Mouse (Mus musculus): ENCODE data around the gene Grb2. TPM values are rescaled to one million over a fixed set of nuclear protein-coding genes. Genes with fewer than 3 reads are reported as not detected.

Gene Grb2
- polyA plus RNA-seq, 1 experiment: 42.6 TPM

GRCm38 (mm10) chr11:115634109-115634508, 74.3 kb downstream of the Grb2 start:
- DNase-seq: no peak
- no peak for TF ChIP-seq POLR2A (IDR thresholded peaks at IDR 0.05; ENCODE audit: low read depth, low read length)
- WGBS: 80% methylated on average over 4 of the region's 4 CpGs
- no peak overlapping the region for H3K4me3 ChIP-seq (ENCODE audit: insufficient read depth, low read depth, low read length)
- H3K4me1 ChIP-seq (ENCODE audit: control insufficient read depth, insufficient read depth, low read length): no peaks in the 10 kb centered on the region; the same call in 1 of the 2 replicates
- H3K27ac ChIP-seq (ENCODE audit: insufficient read depth, low read depth, low read length): no peak overlapping the region
- H3K36me3 ChIP-seq (ENCODE audit: control insufficient read depth, insufficient read depth, low read length): no peaks in the 10 kb centered on the region
- H3K27me3 ChIP-seq (replicated peaks; ENCODE audit: control insufficient read depth, insufficient read depth, low read length): no peaks in the 10 kb centered on the region

DNA sequence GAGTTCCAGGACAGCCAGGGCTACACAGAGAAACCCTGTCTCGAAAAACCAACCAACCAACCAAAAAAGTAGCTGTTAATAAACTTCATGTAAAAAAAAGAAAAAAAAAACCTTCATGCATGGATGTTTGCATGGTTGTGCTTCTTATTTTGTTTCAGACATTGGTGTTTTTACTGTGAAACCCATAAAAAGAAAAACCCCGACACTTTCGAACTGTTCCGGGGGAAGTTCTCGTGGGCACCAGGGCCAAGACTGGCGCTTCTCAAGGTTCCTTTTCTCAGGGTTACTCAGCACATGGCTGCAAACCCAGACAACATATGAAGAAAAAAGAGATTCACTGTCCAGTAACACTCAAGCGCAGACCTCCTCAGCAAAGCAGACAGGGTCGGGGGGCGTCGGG, 75.5 kb downstream of the Grb2 start:
- no peaks in the 10 kb centered on the region; the same call in 1 of the 2 replicates for H3K4me1 ChIP-seq (ENCODE audit: control insufficient read depth, insufficient read depth, low read length)
- 85% methylated on average over 10 of the region's 10 CpGs for WGBS
- H3K27me3 ChIP-seq (replicated peaks; ENCODE audit: control insufficient read depth, insufficient read depth, low read length): no peaks in the 10 kb centered on the region
- no peak overlapping the region for H3K4me3 ChIP-seq (ENCODE audit: insufficient read depth, low read depth, low read length)
- TF ChIP-seq POLR2A (IDR thresholded peaks at IDR 0.05; ENCODE audit: low read depth, low read length) (no peak), CTCF (conservative IDR thresholded peaks at IDR 0.05; ENCODE audit: insufficient read depth, insufficient read length, low read depth, low read length) (no peak)
- H3K27ac ChIP-seq (ENCODE audit: insufficient read depth, low read depth, low read length): no peak overlapping the region
- no peaks in the 10 kb centered on the region for H3K36me3 ChIP-seq (ENCODE audit: control insufficient read depth, insufficient read depth, low read length)
- no peak for DNase-seq

DNA sequence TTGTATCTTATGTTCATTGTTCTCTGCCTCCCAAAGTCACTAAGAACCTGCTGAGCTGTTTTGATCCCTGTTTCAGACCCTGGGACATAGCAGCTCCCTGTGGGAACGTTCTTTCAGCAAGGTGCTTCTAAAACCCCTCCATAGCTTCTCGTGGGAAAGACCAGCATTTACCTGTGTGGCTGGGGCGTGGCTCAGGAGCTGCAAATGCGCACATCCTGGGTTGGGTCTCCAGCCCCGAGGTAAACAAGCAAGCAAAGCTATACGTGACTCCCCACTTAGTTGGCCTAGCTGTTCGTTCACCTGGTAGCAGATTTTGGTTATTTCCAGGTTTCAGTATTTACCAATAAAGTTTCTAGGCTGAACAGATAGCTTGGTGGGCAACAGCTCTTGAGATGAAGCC, 76.2 kb downstream of the Grb2 start:
- Histone ChIP-seq H3K27me3 (replicated peaks; ENCODE audit: control insufficient read depth, insufficient read depth, low read length) (no peaks in the 10 kb centered on the region), H3K4me3 (ENCODE audit: insufficient read depth, low read depth, low read length) (no peak overlapping the region), H3K27ac (ENCODE audit: insufficient read depth, low read depth, low read length) (no peak overlapping the region), H3K36me3 (ENCODE audit: control insufficient read depth, insufficient read depth, low read length) (no peaks in the 10 kb centered on the region), H3K4me1 (ENCODE audit: control insufficient read depth, insufficient read depth, low read length) (no peaks in the 10 kb centered on the region; the same call in 1 of the 2 replicates)
- DNase-seq: no peak
- 82% methylated on average over 7 of the region's 7 CpGs for WGBS
- TF ChIP-seq POLR2A (IDR thresholded peaks at IDR 0.05; ENCODE audit: low read depth, low read length) (no peak), CTCF (conservative IDR thresholded peaks at IDR 0.05; ENCODE audit: insufficient read depth, insufficient read length, low read depth, low read length) (no peak)

DNA sequence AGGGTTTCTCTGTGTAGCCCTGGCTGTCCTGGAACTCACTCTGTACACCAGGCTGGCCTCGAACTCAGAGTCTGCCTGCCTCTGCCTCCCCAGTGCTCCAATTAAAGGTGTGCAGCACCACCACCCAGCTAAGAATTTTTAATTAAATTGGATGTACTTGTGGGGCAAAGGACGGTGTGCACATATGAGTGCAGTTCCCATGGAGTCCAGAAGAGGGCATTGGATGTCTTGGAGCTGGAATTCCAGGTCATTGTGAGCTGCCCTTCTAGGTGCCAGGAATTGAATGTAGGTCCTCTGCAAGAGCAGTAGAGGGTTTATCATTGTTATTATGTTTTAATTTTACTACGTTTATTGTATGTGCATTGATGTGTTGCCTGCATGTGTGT, 76.9 kb downstream of the Grb2 start:
- DNase-seq: peak; percentile 75

GRCm38 (mm10) chr11:115630532-115631504, 77.6 kb downstream of the Grb2 start:
- DNase-seq: peak; percentile 47
- H3K27me3 ChIP-seq (replicated peaks; ENCODE audit: control insufficient read depth, insufficient read depth, low read length): no peaks in the 10 kb centered on the region
- no peak for TF ChIP-seq POLR2A (IDR thresholded peaks at IDR 0.05; ENCODE audit: low read depth, low read length)
- TF ChIP-seq CTCF (conservative IDR thresholded peaks at IDR 0.05; ENCODE audit: insufficient read depth, insufficient read length, low read depth, low read length): no peak
- no peaks in the 10 kb centered on the region for H3K36me3 ChIP-seq (ENCODE audit: control insufficient read depth, insufficient read depth, low read length)
- peaks cover 4% of the 10 kb centered on the region; the same call in 1 of the 2 replicates for H3K4me1 ChIP-seq (ENCODE audit: control insufficient read depth, insufficient read depth, low read length)
- 52% methylated on average over 16 of the region's 16 CpGs for WGBS
- H3K27ac ChIP-seq (ENCODE audit: insufficient read depth, low read depth, low read length): peak overlapping the region; percentile 17; the same call in 1 of the 2 replicates
- H3K4me3 ChIP-seq (ENCODE audit: insufficient read depth, low read depth, low read length): no peak overlapping the region

More for the DNA sequence above, 76.9 kb downstream of the Grb2 start:
- no peak overlapping the region for H3K4me3 ChIP-seq (ENCODE audit: insufficient read depth, low read depth, low read length)
- TF ChIP-seq CTCF (conservative IDR thresholded peaks at IDR 0.05; ENCODE audit: insufficient read depth, insufficient read length, low read depth, low read length) (peak; percentile 77), POLR2A (IDR thresholded peaks at IDR 0.05; ENCODE audit: low read depth, low read length) (no peak)
- no peaks in the 10 kb centered on the region; the same call in 1 of the 2 replicates for H3K4me1 ChIP-seq (ENCODE audit: control insufficient read depth, insufficient read depth, low read length)
- peak overlapping the region; percentile 17; the same call in 1 of the 2 replicates for H3K27ac ChIP-seq (ENCODE audit: insufficient read depth, low read depth, low read length)
- no peaks in the 10 kb centered on the region for H3K27me3 ChIP-seq (replicated peaks; ENCODE audit: control insufficient read depth, insufficient read depth, low read length)
- no peaks in the 10 kb centered on the region for H3K36me3 ChIP-seq (ENCODE audit: control insufficient read depth, insufficient read depth, low read length)
- WGBS: 25% methylated on average over 3 of the region's 3 CpGs

GRCm38 (mm10) chr11:115629734-115630531, 78.5 kb downstream of the Grb2 start:
- Histone ChIP-seq H3K36me3 (ENCODE audit: control insufficient read depth, insufficient read depth, low read length) (no peaks in the 10 kb centered on the region), H3K4me1 (ENCODE audit: control insufficient read depth, insufficient read depth, low read length) (peaks cover 7% of the 10 kb centered on the region; the same call in 1 of the 2 replicates), H3K27ac (ENCODE audit: insufficient read depth, low read depth, low read length) (no peak overlapping the region), H3K27me3 (replicated peaks; ENCODE audit: control insufficient read depth, insufficient read depth, low read length) (no peaks in the 10 kb centered on the region), H3K4me3 (ENCODE audit: insufficient read depth, low read depth, low read length) (no peak overlapping the region)
- DNase-seq: no peak
- TF ChIP-seq POLR2A (IDR thresholded peaks at IDR 0.05; ENCODE audit: low read depth, low read length) (no peak), CTCF (conservative IDR thresholded peaks at IDR 0.05; ENCODE audit: insufficient read depth, insufficient read length, low read depth, low read length) (no peak)
- WGBS: 80% methylated on average over 13 of the region's 13 CpGs
